Comparison of ENCODE assay signal across 8 mouse cellular contexts in the genomic region with DNA sequence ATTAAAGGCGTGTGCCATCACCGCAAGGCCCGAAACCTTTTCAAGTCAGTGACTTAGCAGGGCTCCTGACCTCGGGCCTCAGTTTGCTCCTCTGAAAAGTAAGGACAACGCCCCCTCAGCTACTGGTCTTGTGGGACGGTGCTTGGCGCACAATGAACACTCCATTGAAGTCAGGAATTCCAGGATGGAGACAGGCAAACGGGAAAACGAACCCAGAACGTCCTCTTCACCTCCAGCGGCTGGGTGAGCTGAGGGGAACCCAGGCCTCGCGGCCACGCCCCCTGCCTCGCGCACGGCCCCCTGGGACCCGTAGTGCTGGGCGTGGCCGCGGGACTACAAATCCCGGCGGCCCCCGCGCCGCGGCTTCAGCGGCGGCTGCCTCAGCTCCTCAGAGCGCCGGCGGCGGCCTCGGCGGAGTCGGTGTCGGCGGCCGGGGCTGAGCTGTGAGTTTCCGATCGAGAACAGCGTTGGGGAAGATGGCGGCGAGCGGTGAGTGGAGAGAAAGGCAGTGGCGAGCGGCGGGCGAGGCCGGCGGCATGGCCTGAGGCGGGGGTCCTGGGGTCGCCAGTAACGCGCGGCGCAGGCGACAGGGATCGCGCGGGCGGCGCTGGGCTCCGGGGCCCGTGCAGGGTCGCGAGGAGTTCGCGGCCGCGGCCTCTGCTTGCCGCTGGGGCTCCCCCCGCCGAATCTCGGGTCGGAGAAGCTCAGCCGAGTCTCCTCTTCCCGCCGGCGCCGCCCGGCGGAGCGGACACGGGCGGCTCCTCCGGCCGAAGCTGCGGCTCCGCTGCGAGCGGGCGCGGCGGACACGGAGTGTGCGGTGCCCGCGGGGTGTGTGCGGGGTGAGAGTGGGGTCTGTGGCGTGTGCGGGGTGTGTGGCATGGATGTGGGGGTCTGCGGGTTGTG. TPM values are rescaled to one million over a fixed set of nuclear protein-coding genes. Genes with fewer than 3 reads are reported as not detected.
DNase-seq lines count a peak whose midpoint lies in the region; ATAC-seq and TF ChIP-seq lines count a peak whose summit lies in the region.

A gene (plus strand): TSS at position 367 of the 903 bp plus-strand sequence.

- peaks cover 26% of the 10 kb centered on the region for H3K36me3 ChIP-seq in E14TG2a.4 (ENCODE audit: insufficient read depth, low read length)
- no peaks in the 10 kb centered on the region for H3K36me3 ChIP-seq in forebrain, embryonic 14.5 days (ENCODE audit: control insufficient read depth, insufficient read depth, low read length)
- no peaks in the 10 kb centered on the region for H3K36me3 ChIP-seq in neural tube, embryonic 15.5 days

- intact Hi-C loops in heart, postnatal 14 days (cut with DNase I) = loop anchor here (5.0 kb wide), 2 partner anchors 55 to 70 kb away; no protein-coding TSS in a partner anchor

- no peak for TF ChIP-seq CTCF in E14TG2a.4 (conservative IDR thresholded peaks at IDR 0.05; ENCODE audit: low read length)

- H3K27me3 ChIP-seq in E14TG2a.4 (ENCODE audit: insufficient read depth, low read length) = no peaks in the 10 kb centered on the region
- H3K27me3 ChIP-seq in forebrain, embryonic 14.5 days (replicated peaks; ENCODE audit: control insufficient read depth, insufficient read depth, low read length) = no peaks in the 10 kb centered on the region
- no peaks in the 10 kb centered on the region for H3K27me3 ChIP-seq in neural tube, embryonic 15.5 days (replicated peaks)

- peak; percentile 97 for DNase-seq in forebrain, embryonic 14.5 days (ENCODE audit: low spot score)
- DNase-seq in heart, postnatal 14 days = peak; percentile 96
- DNase-seq in layer of hippocampus, adult 11-12 months (ENCODE audit: low spot score) = peak; percentile 94
- peak; percentile 89 to 93 for DNase-seq in lung, adult 18-20 months
- DNase-seq in testis, postnatal 14 days (ENCODE audit: low spot score) = peak; percentile 94

- H3K4me3 ChIP-seq in E14TG2a.4 (replicated peaks; ENCODE audit: low read length) = peak within 1 kb of the TSS; percentile 97
- H3K4me3 ChIP-seq in forebrain, embryonic 14.5 days (ENCODE audit: low read depth, low read length) = peak within 1 kb of the TSS; percentile 95
- peak within 1 kb of the TSS; percentile 93 for H3K4me3 ChIP-seq in neural tube, embryonic 15.5 days (replicated peaks)

- peaks cover 86% of the 10 kb centered on the region for H3K4me1 ChIP-seq in E14TG2a.4 (replicated peaks; ENCODE audit: low read depth, low read length)
- H3K4me1 ChIP-seq in forebrain, embryonic 14.5 days (ENCODE audit: control insufficient read depth, insufficient read depth, low read length) = peaks cover 6% of the 10 kb centered on the region
- peaks cover 27% of the 10 kb centered on the region for H3K4me1 ChIP-seq in neural tube, embryonic 15.5 days

- peak; percentile 92 for ATAC-seq in cerebellum, adult (ENCODE audit: insufficient number of reproducible peaks, low FRiP score, low TSS enrichment)
- peak; percentile 99 for ATAC-seq in forebrain, embryonic 14.5 days
- peak; percentile 93 for ATAC-seq in neural tube, embryonic 15.5 days (ENCODE audit: low FRiP score)

- 3% methylated on average over 82 of the region's 103 CpGs for WGBS in forebrain, embryonic 14.5 days
- WGBS in neural tube, embryonic 15.5 days = 3% methylated on average over 85 of the region's 103 CpGs

- peak within 1 kb of the TSS; percentile 91 for H3K9ac ChIP-seq in forebrain, embryonic 14.5 days (ENCODE audit: low read length)
- peak within 1 kb of the TSS; percentile 98 for H3K9ac ChIP-seq in neural tube, embryonic 15.5 days (replicated peaks)

- H3K9me3 ChIP-seq in E14TG2a.4 (ENCODE audit: low read length) = no peaks in the 10 kb centered on the region
- H3K9me3 ChIP-seq in forebrain, embryonic 14.5 days (replicated peaks; ENCODE audit: control insufficient read depth, low read length) = no peaks in the 10 kb centered on the region
- no peaks in the 10 kb centered on the region for H3K9me3 ChIP-seq in neural tube, embryonic 15.5 days (replicated peaks)

- peak within 1 kb of the TSS; percentile 78 for H3K27ac ChIP-seq in forebrain, embryonic 14.5 days (ENCODE audit: low read depth, low read length)
- peak within 1 kb of the TSS; percentile 91 for H3K27ac ChIP-seq in neural tube, embryonic 15.5 days (replicated peaks)

- peak within 1 kb of the TSS; percentile 90 for H3K4me2 ChIP-seq in forebrain, embryonic 14.5 days (ENCODE audit: low read length)
- H3K4me2 ChIP-seq in neural tube, embryonic 15.5 days = peak within 1 kb of the TSS; percentile 84

RNA-seq across cellular contexts. Expression of the gene that starts here (rescaled TPM):
- polyA plus RNA-seq in forebrain, embryonic 14.5 days (2014; fragmentation: Nextera tagmentation; extraction: Ambion mirVana) = 9.3 and 12.8 TPM in 2 replicates
- 10 to 100 TPM; 28.7 to 31.5 TPM for total RNA-seq in heart, postnatal 14 days (2021)
- polyA plus RNA-seq in neural tube, embryonic 15.5 days (2015; fragmentation: Nextera tagmentation; extraction: Ambion mirVana) = 13.3 and 14.6 TPM in 2 replicates

Comparison
In these comparisons a context has a peak if more than half of its experiments do, and no peak if none do; other contexts are left out.
1. Peak in every context shown above with its lines: DNase-seq, ATAC-seq, H3K4me3 ChIP-seq and H3K27ac ChIP-seq.